Mouse (Mus musculus) heart, embryonic 10.5 days (tissue): ENCODE results near the gene Tubb5. TPM values are rescaled to one million over a fixed set of nuclear protein-coding genes. Genes with fewer than 3 reads are reported as not detected.
A peak's percentile ranks its signal among the peaks of the same experiment; 100 is the strongest.

ENCODE experiments used
- DNase-seq: peaks from one replicate; pipeline ENCODE4 v3.0.0-alpha.2; 2017; ENCODE audit warnings: low spot score
- H3K27ac ChIP-seq: fragments of 300-500 bp; sonication (generic); 2 replicates; pipeline ENCODE4 v1.5.1; 2016; ENCODE audit warnings: mild to moderate bottlenecking
- H3K27me3 ChIP-seq: fragments of 300-500 bp; sonication (generic); 2 replicates; pipeline ENCODE4 v1.6.1; 2016; ENCODE audit warnings: mild to moderate bottlenecking; ENCODE audit not compliant: poor library complexity, insufficient read depth, severe bottlenecking
- H3K36me3 ChIP-seq: fragments of 300-500 bp; sonication (generic); 2 replicates; pipeline ENCODE4 v1.6.1; 2016; ENCODE audit warnings: mild to moderate bottlenecking, moderate library complexity
- H3K4me1 ChIP-seq: fragments of 300-500 bp; sonication (generic); 2 replicates; pipeline ENCODE4 v1.6.1; 2016; ENCODE audit warnings: mild to moderate bottlenecking
- H3K4me3 ChIP-seq: fragments of 300-500 bp; sonication (generic); 2 replicates; pipeline ENCODE4 v1.5.1; 2016; ENCODE audit warnings: mild to moderate bottlenecking, moderate library complexity
- H3K9me3 ChIP-seq: fragments of 300-500 bp; sonication (generic); 2 replicates; pipeline ENCODE4 v1.6.1; 2016; ENCODE audit warnings: mild to moderate bottlenecking, moderate library complexity
- whole genome bisulfite sequencing: fragments of 180-500 bp; shearing (Covaris S2); methylation state at CpG from one replicate; pipeline ENCODE4 v1.1.7; 2016; 5-methylcytosine and 5-hydroxymethylcytosine counted together
- polyA plus RNA-seq: library from polyadenylated mRNA; unstranded; fragments of >200 nt; fragmentation: Nextera tagmentation; extraction: Ambion mirVana; gene quantifications from 2 replicates; pipeline ENCODE4 v1.2.1, GENCODE M21; 2016

The Tubb5 gene
- polyA plus RNA-seq, 1 experiment from 2014 or later: 1,091 TPM

GRCm38 (mm10) chr17:35868165-35868820, 30.2 kb upstream of the Tubb5 start:
- H3K4me1 ChIP-seq: peaks cover 66% of the 10 kb centered on the region
- H3K36me3 ChIP-seq: peaks cover 30% of the 10 kb centered on the region
- peak overlapping the region; percentile 93 for H3K27ac ChIP-seq
- H3K4me3 ChIP-seq: peak overlapping the region; percentile 71
- no peak for DNase-seq
- H3K27me3 ChIP-seq: no peaks in the 10 kb centered on the region
- H3K9me3 ChIP-seq: no peaks in the 10 kb centered on the region
- WGBS: 28% methylated on average over 17 of the region's 17 CpGs

GRCm38 (mm10) chr17:35866911-35867890, 29.1 kb upstream of the Tubb5 start:
- Histone ChIP-seq H3K9me3 (no peaks in the 10 kb centered on the region), H3K4me1 (peaks cover 62% of the 10 kb centered on the region), H3K27me3 (no peaks in the 10 kb centered on the region), H3K36me3 (peaks cover 23% of the 10 kb centered on the region), H3K27ac (peak overlapping the region; percentile 93), H3K4me3 (peak overlapping the region; percentile 71)
- DNase-seq: peak; percentile 75
- 8% methylated on average over 26 of the region's 26 CpGs for WGBS

- Histone ChIP-seq H3K4me1 (peaks cover 62% of the 10 kb centered on the region), H3K27me3 (no peaks in the 10 kb centered on the region), H3K36me3 (peaks cover 19% of the 10 kb centered on the region), H3K27ac (peak overlapping the region; percentile 93), H3K4me3 (peak overlapping the region; percentile 71), H3K9me3 (no peaks in the 10 kb centered on the region)
- peak; percentile 87 for DNase-seq
- under 1% methylated on average over 35 of the region's 38 CpGs for WGBS
Measured at GRCm38 (mm10) chr17:35866281-35866831, 28.2 kb upstream of the Tubb5 start.

GRCm38 (mm10) chr17:35865481-35866280, 27.6 kb upstream of the Tubb5 start, which contains the start of gene Ppp1r18:
TSS of gene Ppp1r18 (plus strand) at chr17:35865593.
- peaks cover 12% of the 10 kb centered on the region for H3K36me3 ChIP-seq
- no peaks in the 10 kb centered on the region for H3K9me3 ChIP-seq
- H3K4me3 ChIP-seq: peak within 1 kb of the TSS; percentile 71
- H3K27me3 ChIP-seq: no peaks in the 10 kb centered on the region
- peaks cover 61% of the 10 kb centered on the region for H3K4me1 ChIP-seq
- H3K27ac ChIP-seq: peak within 1 kb of the TSS; percentile 93
- peak; percentile 93 for DNase-seq
- under 1% methylated on average over 45 of the region's 48 CpGs for WGBS

GRCm38 (mm10) chr17:35864832-35865353, 26.8 kb upstream of the Tubb5 start:
- no peaks in the 10 kb centered on the region for H3K27me3 ChIP-seq
- no peak for DNase-seq
- 25% methylated on average over 10 of the region's 10 CpGs for WGBS
- peaks cover 7% of the 10 kb centered on the region for H3K36me3 ChIP-seq
- H3K27ac ChIP-seq: peak overlapping the region; percentile 93
- H3K9me3 ChIP-seq: no peaks in the 10 kb centered on the region
- peaks cover 57% of the 10 kb centered on the region for H3K4me1 ChIP-seq
- H3K4me3 ChIP-seq: peak overlapping the region; percentile 71

- peaks cover 26% of the 10 kb centered on the region for H3K36me3 ChIP-seq
- no peaks in the 10 kb centered on the region for H3K27me3 ChIP-seq
- under 1% methylated on average over 47 of the region's 47 CpGs for WGBS
- no peaks in the 10 kb centered on the region for H3K9me3 ChIP-seq
- peak; percentile 95 for DNase-seq
- H3K4me1 ChIP-seq: peaks cover 27% of the 10 kb centered on the region
- H3K4me3 ChIP-seq: peak within 1 kb of the TSS; percentile 80
- peak within 1 kb of the TSS; percentile 96 for H3K27ac ChIP-seq
Measured at GRCm38 (mm10) chr17:35861198-35861857, 23.2 kb upstream of the Tubb5 start, which contains the start of gene Nrm. TSS of gene Nrm (plus strand) at chr17:35861318.

GRCm38 (mm10) chr17:35860831-35861197, 22.7 kb upstream of the Tubb5 start:
- Histone ChIP-seq H3K9me3 (no peaks in the 10 kb centered on the region), H3K36me3 (peaks cover 28% of the 10 kb centered on the region), H3K27ac (peak overlapping the region; percentile 96), H3K4me1 (peaks cover 27% of the 10 kb centered on the region), H3K4me3 (peak overlapping the region; percentile 80), H3K27me3 (no peaks in the 10 kb centered on the region)
- no peak for DNase-seq
- 6% methylated on average over 12 of the region's 12 CpGs for WGBS

GRCm38 (mm10) chr17:35859835-35860234, 21.7 kb upstream of the Tubb5 start:
- no peaks in the 10 kb centered on the region for H3K9me3 ChIP-seq
- peaks cover 33% of the 10 kb centered on the region for H3K36me3 ChIP-seq
- H3K27me3 ChIP-seq: no peaks in the 10 kb centered on the region
- peak; percentile 61 for DNase-seq
- WGBS: 51% methylated on average over 2 of the region's 2 CpGs
- no peak overlapping the region for H3K4me3 ChIP-seq
- peaks cover 24% of the 10 kb centered on the region for H3K4me1 ChIP-seq
- H3K27ac ChIP-seq: no peak overlapping the region

GRCm38 (mm10) chr17:35859371-35859770, 21.3 kb upstream of the Tubb5 start:
- 76% methylated on average over 1 of the region's 1 CpGs for WGBS
- no peak for DNase-seq
- H3K27me3 ChIP-seq: no peaks in the 10 kb centered on the region

GRCm38 (mm10) chr17:35850974-35851373, 12.9 kb upstream of the Tubb5 start:
- 72% methylated on average over 3 of the region's 3 CpGs for WGBS
- H3K4me3 ChIP-seq: no peak overlapping the region
- no peaks in the 10 kb centered on the region for H3K4me1 ChIP-seq
- peaks cover 93% of the 10 kb centered on the region for H3K36me3 ChIP-seq
- DNase-seq: peak; percentile 65
- no peak overlapping the region for H3K27ac ChIP-seq
- H3K27me3 ChIP-seq: no peaks in the 10 kb centered on the region
- H3K9me3 ChIP-seq: no peaks in the 10 kb centered on the region

More at GRCm38 (mm10) chr17:35859371-35859770, 21.3 kb upstream of the Tubb5 start:
- no peak overlapping the region for H3K4me3 ChIP-seq
- H3K9me3 ChIP-seq: no peaks in the 10 kb centered on the region
- peaks cover 19% of the 10 kb centered on the region for H3K4me1 ChIP-seq
- H3K27ac ChIP-seq: no peak overlapping the region
- H3K36me3 ChIP-seq: peaks cover 37% of the 10 kb centered on the region

- Histone ChIP-seq H3K4me3 (no peak overlapping the region), H3K27me3 (no peaks in the 10 kb centered on the region), H3K36me3 (peaks cover 83% of the 10 kb centered on the region), H3K9me3 (no peaks in the 10 kb centered on the region), H3K27ac (no peak overlapping the region), H3K4me1 (no peaks in the 10 kb centered on the region)
- 44% methylated on average over 1 of the region's 1 CpGs for WGBS
- DNase-seq: no peak
Measured at GRCm38 (mm10) chr17:35848112-35848511, 10.0 kb upstream of the Tubb5 start.
